Mouse (Mus musculus): ENCODE results near the gene Dmrt1. TPM values are rescaled to one million over a fixed set of nuclear protein-coding genes. Genes with fewer than 3 reads are reported as not detected.

The Dmrt1 gene
- total and polyA plus RNA-seq, 3 experiments: not detected

GRCm38 (mm10) chr19:25648701-25649100 lies 143.3 kb downstream of the Dmrt1 start:
- H3K27ac ChIP-seq (ENCODE audit: control insufficient read depth, low read depth, low read length): no peak overlapping the region
- H3K4me3 ChIP-seq (ENCODE audit: control insufficient read depth in 1 of 2, insufficient read depth in 1 of 2, low read depth in 2 of 2, low read length in 2 of 2): no peak overlapping the region
- H3K27me3 ChIP-seq (ENCODE audit: control insufficient read depth in 1 of 2, insufficient read depth in 2 of 2, low read length in 2 of 2): no peaks in the 10 kb centered on the region
- H3K9me3 ChIP-seq (replicated peaks; ENCODE audit: insufficient read depth, low read length): no peaks in the 10 kb centered on the region
- TF ChIP-seq USF2 (IDR thresholded peaks at IDR 0.05; ENCODE audit: borderline replicate concordance in 1 of 2, insufficient read depth in 1 of 2, low read depth in 1 of 2, low read length in 2 of 2): no peak
- TF ChIP-seq E2F4 (IDR thresholded peaks at IDR 0.05; ENCODE audit: borderline replicate concordance, low read depth, low read length): no peak
- TF ChIP-seq ZKSCAN1 (IDR thresholded peaks at IDR 0.05; ENCODE audit: low read depth, low read length): no peak
- no peak for TF ChIP-seq RAD21 (IDR thresholded peaks at IDR 0.05; ENCODE audit: low read depth, low read length)
- no peak for TF ChIP-seq GABPA (IDR thresholded peaks at IDR 0.05; ENCODE audit: low read depth, low read length)
- TF ChIP-seq MAFK (IDR thresholded peaks at IDR 0.05; ENCODE audit: borderline replicate concordance, low read depth, low read length): no peak
- no peak for TF ChIP-seq TAL1 (IDR thresholded peaks at IDR 0.05; ENCODE audit: low read length)
- no peak for TF ChIP-seq ZC3H11A (IDR thresholded peaks at IDR 0.05; ENCODE audit: low read depth, low read length)
- TF ChIP-seq NELFE (IDR thresholded peaks at IDR 0.05; ENCODE audit: low read depth, low read length): no peak
- no peaks in the 10 kb centered on the region for H3K79me2 ChIP-seq (ENCODE audit: control insufficient read depth, insufficient read depth, low read length, poor library complexity)
- H3K4me1 ChIP-seq (ENCODE audit: control insufficient read depth in 1 of 2, insufficient read depth in 2 of 2, low read length in 2 of 2): no peaks in the 10 kb centered on the region
- H3K9ac ChIP-seq (ENCODE audit: control insufficient read depth, low read depth, low read length, poor library complexity, severe bottlenecking): no peak overlapping the region
- H3K36me3 ChIP-seq (ENCODE audit: control insufficient read depth in 1 of 2, insufficient read depth in 2 of 2, low read length in 2 of 2): no peaks in the 10 kb centered on the region
- DNase-seq (ENCODE audit: low read depth, low spot score): no peak

GRCm38 (mm10) chr19:25650474-25650873 lies 145.1 kb downstream of the Dmrt1 start:
- Histone ChIP-seq H3K27me3 (ENCODE audit: control insufficient read depth in 1 of 2, insufficient read depth in 2 of 2, low read length in 2 of 2) (no peaks in the 10 kb centered on the region), H3K4me3 (ENCODE audit: control insufficient read depth in 1 of 2, insufficient read depth in 1 of 2, low read depth in 2 of 2, low read length in 2 of 2) (no peak overlapping the region), H3K79me2 (ENCODE audit: control insufficient read depth, insufficient read depth, low read length, poor library complexity) (no peaks in the 10 kb centered on the region), H3K9me3 (replicated peaks; ENCODE audit: insufficient read depth, low read length) (no peaks in the 10 kb centered on the region), H3K27ac (ENCODE audit: control insufficient read depth, low read depth, low read length) (no peak overlapping the region), H3K9ac (ENCODE audit: control insufficient read depth, low read depth, low read length, poor library complexity, severe bottlenecking) (no peak overlapping the region), H3K36me3 (ENCODE audit: control insufficient read depth in 1 of 2, insufficient read depth in 2 of 2, low read length in 2 of 2) (no peaks in the 10 kb centered on the region), H3K4me1 (ENCODE audit: control insufficient read depth in 1 of 2, insufficient read depth in 2 of 2, low read length in 2 of 2) (no peaks in the 10 kb centered on the region)
- DNase-seq (ENCODE audit: low read depth, low spot score): no peak
- TF ChIP-seq ZMIZ1 (IDR thresholded peaks at IDR 0.05; ENCODE audit: low read depth, low read length) (no peak), POLR2AphosphoS5 (IDR thresholded peaks at IDR 0.05; ENCODE audit: borderline replicate concordance, low read depth, low read length) (no peak), MEF2A (IDR thresholded peaks at IDR 0.05; ENCODE audit: extremely low read depth, insufficient replicate concordance, low read depth, low read length, poor library complexity, severe bottlenecking) (no peak), UBTF (IDR thresholded peaks at IDR 0.05; ENCODE audit: borderline replicate concordance, insufficient read depth, low read depth, low read length) (no peak), MYB (IDR thresholded peaks at IDR 0.05; ENCODE audit: low read depth, low read length) (no peak), CTCF (IDR thresholded peaks at IDR 0.05 in 2 of 3, conservative IDR thresholded peaks at IDR 0.05 in 1 of 3; ENCODE audit: control insufficient read depth in 1 of 3, insufficient read depth in 1 of 3, low read depth in 2 of 3, low read length in 3 of 3, poor library complexity in 1 of 3, severe bottlenecking in 1 of 3) (no peak), MYC (IDR thresholded peaks at IDR 0.05; ENCODE audit: low read depth, low read length) (no peak), CHD1 (IDR thresholded peaks at IDR 0.05; ENCODE audit: low read depth, low read length) (no peak)
